Mouse (Mus musculus): Measurements from ENCODE around the gene Hecw1.
"Not testable (repeated sequence)": the region's sequence is repeated elsewhere in the genome, so short reads cannot be mapped to it uniquely, and the experiment has no call there.

Hecw1 gene

DNA sequence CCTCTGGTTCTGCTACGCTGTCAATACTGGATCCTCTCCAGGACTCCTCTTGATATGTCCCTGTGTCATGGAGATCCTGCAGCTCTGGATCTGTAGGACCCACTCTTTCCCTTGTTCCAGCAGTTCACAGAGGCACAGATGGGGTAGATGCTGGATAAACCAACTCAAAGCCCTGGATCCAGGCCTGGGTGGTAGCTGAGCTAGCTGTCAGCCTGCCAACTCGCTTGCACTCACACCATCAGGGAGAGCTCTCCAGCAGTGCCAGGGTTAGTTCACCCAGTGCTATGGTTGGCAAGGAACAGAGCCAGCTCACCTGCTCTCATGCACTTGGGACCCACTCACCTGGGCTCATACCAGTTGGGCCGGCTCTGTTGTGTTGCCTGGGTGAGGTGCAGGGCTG, 157.5 kb downstream of the Hecw1 start:
- no peak for DNase-seq (ENCODE audit: low read depth)

DNA sequence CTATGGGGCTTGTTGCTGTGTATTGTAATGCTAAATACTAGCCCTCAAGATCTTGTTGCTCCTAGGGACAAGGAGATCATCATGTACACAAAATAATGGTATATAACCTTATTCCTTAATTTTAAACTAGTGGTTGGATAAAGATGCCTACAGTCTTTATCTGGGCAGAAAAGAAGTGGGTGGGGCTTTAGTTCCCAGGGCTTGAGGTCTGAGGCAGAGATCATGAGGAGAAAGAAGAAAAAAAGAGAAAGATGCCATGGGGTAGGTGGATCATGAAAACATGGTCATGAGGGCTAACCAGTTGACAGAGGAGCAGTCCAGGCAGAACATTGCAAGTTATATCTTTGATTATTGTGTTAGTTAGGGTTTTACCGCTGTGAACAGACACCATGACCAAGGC, 195.8 kb downstream of the Hecw1 start:
- DNase-seq (ENCODE audit: low read depth) = no peak

DNA sequence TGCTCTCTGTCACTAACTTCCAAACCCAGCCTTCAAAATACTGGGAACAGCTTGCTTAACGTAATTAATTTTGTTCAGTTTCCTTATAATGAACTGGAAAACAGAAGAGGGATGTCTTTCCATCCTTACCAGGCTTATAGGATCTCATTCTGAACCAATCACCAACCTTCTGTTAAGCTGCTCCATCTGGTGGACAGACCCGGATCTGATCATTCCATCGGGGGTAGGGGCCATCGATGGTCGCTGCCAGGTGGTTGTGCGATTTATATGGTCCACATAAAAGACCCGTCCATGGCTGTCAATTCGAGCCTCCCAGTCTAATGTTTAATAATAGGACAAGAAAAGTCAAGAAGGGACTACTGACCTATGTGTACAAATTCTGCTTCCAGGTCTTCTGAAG, 216.4 kb downstream of the Hecw1 start:
- no peak for DNase-seq (ENCODE audit: low read depth)

DNA sequence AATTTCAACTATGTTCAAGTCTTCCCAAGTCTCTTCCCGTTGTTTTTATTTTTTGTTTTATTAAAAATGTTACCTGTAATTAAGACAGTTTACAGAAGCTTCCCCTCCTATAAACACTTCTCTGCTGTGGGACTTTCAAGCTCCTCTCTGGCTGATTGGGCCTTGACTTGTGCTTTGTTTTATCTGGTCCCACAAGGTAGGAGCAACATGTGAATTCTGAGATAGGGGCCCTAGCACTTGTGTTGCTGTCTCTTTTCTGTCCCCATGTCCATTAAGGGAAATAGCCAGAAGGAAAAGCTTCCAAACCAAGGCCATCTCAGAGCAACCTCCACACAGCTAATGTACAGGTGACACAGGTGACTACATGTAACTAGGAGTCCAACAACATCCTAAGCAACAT, 218.9 kb downstream of the Hecw1 start:
- DNase-seq (ENCODE audit: low read depth) = no peak

DNA sequence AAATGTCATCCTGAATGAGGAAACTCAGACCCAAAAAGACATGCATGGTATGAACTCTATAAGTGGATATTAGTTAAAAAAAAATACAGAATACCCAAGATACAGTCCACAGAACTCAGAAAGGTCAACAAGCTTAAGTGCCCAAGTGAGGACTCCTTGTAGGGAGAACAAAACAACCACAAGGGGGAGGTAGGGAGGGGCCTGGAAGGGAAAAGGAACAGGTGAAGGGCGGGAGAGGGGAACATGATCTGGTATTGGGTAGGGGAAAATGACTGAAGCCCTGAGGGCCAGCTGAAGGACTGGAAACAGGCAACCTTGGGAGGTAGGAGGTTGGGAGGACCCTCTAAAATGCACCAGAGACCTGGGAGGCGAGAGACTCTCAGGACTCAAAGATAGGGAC, 220.1 kb downstream of the Hecw1 start:
- no peak for DNase-seq (ENCODE audit: low read depth)

DNA sequence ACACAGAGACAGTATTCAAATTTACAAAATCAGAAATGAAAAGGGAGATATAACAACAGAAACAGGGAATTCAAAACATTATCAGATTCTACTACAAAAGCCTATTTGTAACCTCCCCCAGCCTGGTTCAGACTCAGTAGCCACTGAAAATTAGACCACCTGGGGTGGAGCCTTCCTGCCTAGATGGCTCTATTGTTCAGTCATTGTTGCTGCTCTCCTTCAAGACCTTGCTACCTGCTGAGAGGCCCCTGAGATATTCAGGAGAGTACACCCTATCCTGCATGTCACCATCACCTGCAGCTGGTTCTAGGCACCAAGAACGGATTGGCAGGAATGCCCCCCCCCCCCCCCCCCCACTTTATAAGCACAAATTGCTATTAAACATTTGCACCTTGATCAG, 233.0 kb downstream of the Hecw1 start:
- DNase-seq (ENCODE audit: low read depth) = no peak

DNA sequence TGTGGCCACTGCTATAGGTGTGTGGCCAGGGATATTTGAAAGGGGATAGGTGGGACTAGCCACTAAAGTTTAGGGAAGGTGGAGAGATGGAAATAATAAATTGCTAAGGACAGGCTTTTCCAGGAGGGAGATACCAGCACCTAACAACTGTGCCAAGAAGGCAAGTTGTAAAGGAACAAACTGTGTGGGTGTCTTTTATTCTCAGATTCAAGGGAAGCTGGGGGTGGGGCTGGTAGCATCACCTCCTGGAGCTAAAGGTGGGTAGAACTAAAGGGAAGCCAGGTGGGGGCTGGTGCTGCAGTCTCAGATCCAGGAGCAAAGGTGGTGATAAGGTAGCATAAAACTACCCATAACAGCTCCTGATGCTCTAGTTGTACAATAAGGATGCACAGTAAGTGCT, 251.6 kb downstream of the Hecw1 start:
- DNase-seq (ENCODE audit: low read depth) = no peak

DNA sequence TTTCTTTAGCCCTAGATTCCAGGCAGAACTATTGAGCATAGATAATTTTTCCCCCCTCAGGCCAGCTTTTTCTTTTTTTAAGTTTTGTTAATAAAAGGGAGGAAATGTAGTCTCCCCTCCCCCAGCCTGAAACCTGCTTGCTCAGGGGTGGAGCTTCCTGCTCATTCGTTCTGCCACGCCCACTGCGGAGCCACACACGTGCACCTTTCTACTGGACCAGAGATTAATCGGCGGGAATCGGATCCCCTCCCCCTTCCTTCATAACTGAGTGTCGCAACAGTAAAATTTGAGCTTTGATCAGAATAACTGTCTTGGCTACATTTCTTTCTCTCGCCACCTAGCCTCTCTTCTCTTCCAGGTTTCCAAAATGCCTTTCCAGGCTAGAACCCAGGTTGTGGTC, 262.1 kb downstream of the Hecw1 start:
- DNase-seq (ENCODE audit: low read depth) = not testable (repeated sequence)

DNA sequence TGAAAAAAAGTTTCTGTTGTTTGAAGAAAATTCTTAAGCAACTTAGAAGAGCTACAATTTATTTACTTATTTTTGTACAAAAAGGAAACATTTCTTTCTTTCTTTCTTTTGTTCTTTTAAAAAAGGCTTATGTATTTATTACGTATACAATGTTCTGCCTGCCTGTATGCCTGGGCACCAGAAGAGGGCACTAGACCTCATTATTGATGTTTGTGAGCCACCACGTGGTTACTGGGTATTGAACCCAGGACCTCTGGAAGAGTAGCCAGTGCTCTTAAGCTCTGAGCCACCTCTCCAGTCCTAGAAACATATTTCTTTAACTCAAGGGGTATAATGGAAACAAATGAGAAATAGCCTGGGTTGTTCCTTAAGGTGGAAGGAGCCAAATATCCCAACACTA, 277.1 kb downstream of the Hecw1 start:
- no peak for DNase-seq (ENCODE audit: low read depth)

DNA sequence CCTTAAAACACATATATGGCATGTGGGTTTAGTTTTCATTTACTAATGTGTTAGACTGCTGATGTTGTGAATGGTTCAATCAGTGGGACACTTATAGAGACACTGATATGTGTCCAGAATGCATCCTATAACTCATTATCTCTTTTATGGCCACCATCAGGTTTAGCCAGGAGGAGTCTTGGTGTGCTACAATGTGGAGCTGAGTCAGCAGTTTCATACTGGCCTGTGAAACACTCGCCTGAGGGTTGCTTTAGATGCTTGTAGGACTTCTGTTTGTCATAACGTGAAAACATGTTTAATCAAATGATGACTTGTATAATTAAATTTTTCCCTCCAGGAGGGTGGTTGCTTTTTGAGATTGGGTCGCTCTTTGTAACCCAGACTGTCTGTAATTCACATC, 343.4 kb downstream of the Hecw1 start:
- DNase-seq (ENCODE audit: low read depth) = no peak

DNA sequence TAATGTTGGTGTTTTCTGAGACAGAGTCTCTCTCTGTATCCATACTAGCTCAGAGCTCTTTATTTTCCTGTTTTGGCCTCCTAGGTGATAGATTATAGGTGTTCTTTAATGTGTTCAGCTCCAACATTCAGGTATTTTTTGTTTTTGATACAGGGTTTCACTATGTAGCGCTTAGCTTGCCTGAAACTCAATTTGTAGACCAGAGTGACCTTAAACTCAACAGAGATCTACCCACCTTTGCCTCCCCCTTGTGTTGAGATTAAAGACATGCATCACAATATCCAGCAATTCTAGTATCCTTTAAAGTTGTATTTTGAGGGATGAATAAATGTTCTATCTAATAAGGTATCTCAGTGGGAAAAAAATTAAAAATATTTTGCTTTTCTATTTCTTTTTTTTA, 345.0 kb downstream of the Hecw1 start:
- DNase-seq (ENCODE audit: low read depth) = peak; percentile 14

Measured in fibroblast of lung, adult 2 months (primary cell).